Mouse (Mus musculus) hindbrain, embryonic 12.5 days (tissue): ENCODE results near the gene Nlrp1b. TPM values are rescaled to one million over a fixed set of nuclear protein-coding genes. Genes with fewer than 3 reads are reported as not detected.

ENCODE experiments used
- ATAC-seq: fragments of 200-750 bp; cut with Nextera tagmentation; 2 replicates; pipeline ENCODE4 v1.8.0; 2017; ENCODE audit warnings: moderate TSS enrichment; ENCODE audit not compliant: low FRiP score
- H3K27ac ChIP-seq: fragments of 300-500 bp; sonication (generic); 2 replicates; pipeline ENCODE4 v1.5.1; 2016; ENCODE audit warnings: mild to moderate bottlenecking
- H3K27me3 ChIP-seq: fragments of 300-500 bp; sonication (generic); 2 replicates; pipeline ENCODE4 v1.6.1; 2016; ENCODE audit warnings: mild to moderate bottlenecking
- H3K36me3 ChIP-seq: fragments of 300-500 bp; sonication (generic); 2 replicates; pipeline ENCODE4 v1.6.1; 2016; ENCODE audit warnings: mild to moderate bottlenecking
- H3K4me1 ChIP-seq: fragments of 300-500 bp; sonication (generic); 2 replicates; pipeline ENCODE4 v1.6.1; 2016
- H3K4me2 ChIP-seq: fragments of 300-500 bp; sonication (generic); replicated peaks from 2 replicates; pipeline ENCODE4 v1.6.1; 2016; ENCODE audit warnings: mild to moderate bottlenecking
- H3K4me3 ChIP-seq: fragments of 300-500 bp; sonication (generic); 2 replicates; pipeline ENCODE4 v1.5.1; 2016; ENCODE audit warnings: mild to moderate bottlenecking
- H3K9ac ChIP-seq: fragments of 300-500 bp; sonication (generic); 2 replicates; pipeline ENCODE4 v1.6.1; 2016; ENCODE audit warnings: mild to moderate bottlenecking, moderate library complexity
- H3K9me3 ChIP-seq: fragments of 300-500 bp; sonication (generic); replicated peaks from 2 replicates; pipeline ENCODE4 v1.6.1; 2016; ENCODE audit warnings: mild to moderate bottlenecking
- WGBS: fragments of 180-500 bp; shearing (Covaris S2); methylation state at CpG from one replicate; pipeline ENCODE4 v1.1.7; 2016; 5-methylcytosine and 5-hydroxymethylcytosine counted together
- polyA plus RNA-seq: library from polyadenylated mRNA; unstranded; fragments of >200 nt; fragmentation: Nextera tagmentation; extraction: Ambion mirVana; gene quantifications from 2 replicates; pipeline ENCODE4 v1.2.1, GENCODE M21; 2016

The Nlrp1b gene
- polyA plus RNA-seq: not detected in 2 replicates

GRCm38 (mm10) chr11:71230684-71231480 lies at the start of gene Nlrp1b:
Gene Nlrp1b, minus strand, starts transcription at chr11:71230733.
- no peak for ATAC-seq
- WGBS: 72% methylated on average over 2 of the region's 2 CpGs
- Histone ChIP-seq H3K4me1 (no peaks in the 10 kb centered on the region), H3K27me3 (no peaks in the 10 kb centered on the region), H3K9ac (no peak within 1 kb of the TSS), H3K9me3 (no peaks in the 10 kb centered on the region), H3K4me3 (no peak within 1 kb of the TSS), H3K27ac (no peak within 1 kb of the TSS), H3K36me3 (no peaks in the 10 kb centered on the region), H3K4me2 (no peak within 1 kb of the TSS)

GRCm38 (mm10) chr11:71261036-71261435 lies 30.5 kb upstream of the Nlrp1b start:
- H3K27me3 ChIP-seq: no peaks in the 10 kb centered on the region
- H3K4me2 ChIP-seq: no peak overlapping the region
- no peak for ATAC-seq
- 80% methylated on average over 3 of the region's 3 CpGs for WGBS
- H3K27ac ChIP-seq: no peak overlapping the region
- H3K4me3 ChIP-seq: no peak overlapping the region
- H3K9ac ChIP-seq: no peak overlapping the region
- no peaks in the 10 kb centered on the region for H3K4me1 ChIP-seq
- H3K9me3 ChIP-seq: no peaks in the 10 kb centered on the region
- H3K36me3 ChIP-seq: no peaks in the 10 kb centered on the region

DNA sequence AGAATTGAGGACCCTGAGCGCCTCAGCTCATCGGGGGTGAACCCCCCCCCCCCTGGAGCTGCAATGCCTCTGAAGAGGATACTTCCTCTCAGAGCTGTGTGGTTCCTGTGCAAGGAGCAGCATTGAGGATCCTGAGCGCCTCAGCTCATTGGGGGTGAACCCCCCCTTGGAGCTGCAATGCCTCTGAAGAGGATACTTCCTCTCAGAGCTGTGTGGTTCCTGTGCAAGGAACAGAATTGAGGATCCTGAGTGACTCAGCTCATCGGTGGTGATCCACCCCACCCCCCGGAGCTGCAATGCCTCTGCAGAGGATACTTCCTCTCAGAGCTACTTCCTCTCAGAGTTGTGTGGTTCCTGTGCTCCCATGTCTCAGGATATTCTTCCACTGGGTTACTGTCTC lies 20.8 kb upstream of the Nlrp1b start:
- Histone ChIP-seq H3K4me2 (no peak overlapping the region), H3K4me3 (no peak overlapping the region), H3K36me3 (no peaks in the 10 kb centered on the region), H3K9me3 (no peaks in the 10 kb centered on the region), H3K27ac (no peak overlapping the region), H3K4me1 (no peaks in the 10 kb centered on the region), H3K27me3 (no peaks in the 10 kb centered on the region), H3K9ac (no peak overlapping the region)
- WGBS: 85% methylated on average over 5 of the region's 5 CpGs
- ATAC-seq: no peak

DNA sequence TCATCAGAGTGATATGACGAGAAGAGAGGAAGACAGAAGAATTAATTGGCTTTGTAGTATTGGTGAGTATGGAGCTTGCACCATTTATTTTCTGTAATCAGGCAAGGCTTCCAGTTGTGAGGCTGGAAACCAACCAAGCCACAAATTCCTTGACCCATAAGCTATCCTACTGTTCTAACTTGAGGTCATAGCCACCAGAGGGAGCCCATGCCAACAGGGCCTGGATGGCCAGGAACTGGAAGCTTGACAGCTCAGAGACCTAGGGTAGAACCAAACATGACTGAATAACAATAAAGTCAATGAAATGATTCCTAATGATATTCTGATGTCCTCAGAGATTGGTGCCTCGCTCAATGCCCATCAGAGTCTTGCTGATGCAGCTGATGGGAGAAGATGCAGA lies 5.9 kb downstream of the Nlrp1b start:
- H3K27ac ChIP-seq: no peak overlapping the region

DNA sequence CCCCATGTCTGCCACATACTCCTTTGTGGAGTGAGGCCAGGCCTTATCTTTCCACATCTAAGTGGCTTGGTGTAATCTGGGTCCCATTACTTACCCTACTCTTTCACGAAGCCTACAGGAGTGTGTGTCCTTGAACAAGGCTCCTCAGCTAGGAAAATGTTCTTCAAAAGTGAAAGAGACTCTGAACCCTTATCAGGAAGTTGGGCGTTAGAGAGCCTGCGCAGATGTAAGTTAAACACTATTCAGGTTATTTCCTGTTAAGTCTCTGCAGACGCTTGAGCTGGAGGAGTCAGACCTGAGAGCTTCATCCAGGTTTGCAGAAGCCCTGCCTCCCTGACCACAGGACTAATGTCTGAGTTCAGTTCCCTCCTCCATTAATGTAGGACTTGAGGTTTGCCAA lies 27.8 kb downstream of the Nlrp1b start:
- no peak overlapping the region for H3K4me2 ChIP-seq
- ATAC-seq: no peak
- WGBS: 85% methylated on average over 4 of the region's 4 CpGs

More for the DNA sequence above, 5.9 kb downstream of the Nlrp1b start:
- no peak overlapping the region for H3K4me3 ChIP-seq
- WGBS: 63% methylated on average over 2 of the region's 2 CpGs
- H3K9ac ChIP-seq: no peak overlapping the region
- no peak for ATAC-seq
- H3K4me1 ChIP-seq: no peaks in the 10 kb centered on the region
- no peaks in the 10 kb centered on the region for H3K36me3 ChIP-seq
- H3K27me3 ChIP-seq: no peaks in the 10 kb centered on the region
- no peak overlapping the region for H3K4me2 ChIP-seq
- no peaks in the 10 kb centered on the region for H3K9me3 ChIP-seq

DNA sequence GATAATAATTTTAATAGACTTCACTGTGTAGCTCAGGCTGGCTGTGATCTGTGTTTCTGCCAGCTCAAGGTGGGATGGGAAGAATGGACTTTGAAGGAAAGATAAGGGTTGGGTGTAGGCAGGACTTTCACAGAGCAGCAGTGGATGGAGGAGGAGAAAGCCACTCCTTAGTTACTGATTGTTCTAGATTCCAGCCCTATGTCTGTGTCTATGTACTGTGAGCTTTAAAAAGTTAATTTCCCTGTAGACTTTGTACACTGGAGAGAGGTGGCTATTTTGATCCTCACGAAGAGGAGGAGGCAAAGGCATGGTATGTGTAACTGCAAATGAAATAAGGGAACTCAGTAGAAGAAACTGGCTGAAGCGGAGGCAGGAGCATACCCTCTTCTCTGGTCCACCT lies 31.2 kb downstream of the Nlrp1b start:
- H3K27me3 ChIP-seq: no peaks in the 10 kb centered on the region
- no peak overlapping the region for H3K27ac ChIP-seq
- 82% methylated on average over 2 of the region's 2 CpGs for WGBS
- no peak for ATAC-seq
- H3K4me3 ChIP-seq: no peak overlapping the region
- H3K36me3 ChIP-seq: no peaks in the 10 kb centered on the region
- no peaks in the 10 kb centered on the region for H3K4me1 ChIP-seq
- H3K4me2 ChIP-seq: no peak overlapping the region
- no peaks in the 10 kb centered on the region for H3K9me3 ChIP-seq
- H3K9ac ChIP-seq: no peak overlapping the region

More for the DNA sequence above, 27.8 kb downstream of the Nlrp1b start:
- Histone ChIP-seq H3K9ac (no peak overlapping the region), H3K27me3 (no peaks in the 10 kb centered on the region), H3K36me3 (no peaks in the 10 kb centered on the region), H3K9me3 (no peaks in the 10 kb centered on the region), H3K4me3 (no peak overlapping the region), H3K4me1 (no peaks in the 10 kb centered on the region), H3K27ac (no peak overlapping the region)

DNA sequence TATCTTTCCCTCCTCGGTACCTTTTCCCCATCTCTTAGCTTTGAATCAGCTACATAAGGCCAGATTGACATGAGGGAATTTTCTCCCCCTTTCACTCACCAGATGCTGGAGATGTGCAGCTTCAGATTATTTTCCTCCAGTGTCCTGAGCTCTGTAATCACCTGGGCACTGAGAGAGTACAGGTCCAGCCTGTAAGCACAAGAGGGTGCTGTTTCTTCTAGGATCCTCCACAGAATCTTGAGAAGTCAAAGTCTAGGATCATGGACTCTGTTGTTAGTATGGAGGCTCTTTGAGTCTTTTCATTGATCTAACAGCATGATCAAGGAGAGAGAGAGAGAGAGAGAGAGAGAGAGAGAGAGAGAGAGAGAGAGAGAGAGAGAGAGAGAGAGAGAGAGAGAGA lies 60.9 kb downstream of the Nlrp1b start:
- H3K27ac ChIP-seq: no peak overlapping the region
- no peaks in the 10 kb centered on the region for H3K27me3 ChIP-seq
- no peak for ATAC-seq
- H3K36me3 ChIP-seq: no peaks in the 10 kb centered on the region
- no peak overlapping the region for H3K4me2 ChIP-seq
- no peaks in the 10 kb centered on the region for H3K9me3 ChIP-seq
- H3K4me3 ChIP-seq: no peak overlapping the region
- no peak overlapping the region for H3K9ac ChIP-seq
- no peaks in the 10 kb centered on the region for H3K4me1 ChIP-seq
- WGBS: 88% methylated on average over 1 of the region's 1 CpGs

DNA sequence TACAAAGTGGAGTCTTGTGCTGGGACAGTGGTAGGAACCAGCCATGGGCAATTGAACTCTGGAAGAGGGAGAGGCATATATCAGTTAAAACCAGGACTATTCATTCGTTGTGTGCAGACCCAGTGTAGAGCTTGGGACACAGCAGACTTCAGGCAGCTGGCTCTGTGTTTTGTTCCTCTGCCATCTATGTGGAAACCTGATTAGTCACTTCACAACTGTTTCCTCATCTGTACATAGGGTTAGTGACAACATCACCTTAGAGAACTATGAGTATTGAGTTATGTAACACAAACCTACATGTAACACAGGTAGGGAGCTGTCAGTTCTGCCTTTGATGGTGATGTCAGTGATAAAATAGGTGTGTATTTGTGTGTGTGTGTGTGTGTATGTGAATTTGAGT lies 66.4 kb downstream of the Nlrp1b start:
- H3K36me3 ChIP-seq: no peaks in the 10 kb centered on the region
- ATAC-seq: no peak
- H3K9ac ChIP-seq: no peak overlapping the region
- WGBS: 71% methylated on average over 1 of the region's 1 CpGs
- no peaks in the 10 kb centered on the region for H3K4me1 ChIP-seq
- no peak overlapping the region for H3K4me3 ChIP-seq
- H3K27ac ChIP-seq: no peak overlapping the region
- no peaks in the 10 kb centered on the region for H3K9me3 ChIP-seq
- H3K27me3 ChIP-seq: no peaks in the 10 kb centered on the region
- H3K4me2 ChIP-seq: no peak overlapping the region

DNA sequence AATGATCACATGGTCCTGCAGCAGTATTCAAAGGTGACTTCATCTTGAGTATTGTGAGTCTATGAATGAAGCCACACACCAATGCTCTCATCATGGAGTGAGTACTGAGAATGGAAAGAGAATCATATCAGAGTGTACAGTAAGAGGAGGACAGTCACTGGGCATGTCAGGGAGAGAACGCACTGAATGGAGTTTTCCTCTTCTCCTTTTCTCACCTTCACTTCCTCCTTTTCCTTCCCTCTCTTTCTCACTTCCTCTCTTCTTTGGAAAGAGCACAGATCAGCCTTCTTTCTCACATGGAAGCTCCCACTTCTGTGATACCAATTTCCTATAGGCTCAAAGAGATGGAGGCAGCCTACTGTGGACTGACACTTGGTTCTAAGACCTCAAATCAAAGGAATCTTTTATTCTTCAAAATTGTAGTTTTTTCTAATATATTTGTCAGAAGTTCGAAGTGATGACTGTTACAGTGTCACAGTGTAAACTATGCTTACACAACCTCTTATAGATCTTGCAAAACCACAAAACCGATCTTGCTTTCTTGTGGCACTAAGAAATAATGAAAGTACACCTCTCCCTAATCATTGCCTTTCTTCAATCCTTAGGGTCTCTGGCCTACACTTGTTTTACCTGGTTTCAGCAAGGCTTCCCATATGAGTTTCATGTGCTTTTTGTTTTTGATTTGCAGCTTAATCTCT lies 70.9 kb downstream of the Nlrp1b start:
- no peak overlapping the region for H3K9ac ChIP-seq
- H3K4me1 ChIP-seq: no peaks in the 10 kb centered on the region
- H3K27me3 ChIP-seq: no peaks in the 10 kb centered on the region
- no peaks in the 10 kb centered on the region for H3K36me3 ChIP-seq
- no peak overlapping the region for H3K27ac ChIP-seq
- no peaks in the 10 kb centered on the region for H3K9me3 ChIP-seq
- 80% methylated on average over 3 of the region's 3 CpGs for WGBS
- no peak overlapping the region for H3K4me2 ChIP-seq
- no peak overlapping the region for H3K4me3 ChIP-seq
- ATAC-seq: no peak

GRCm38 (mm10) chr11:71155272-71155671 lies 75.3 kb downstream of the Nlrp1b start:
- no peak overlapping the region for H3K9ac ChIP-seq
- no peak for ATAC-seq
- WGBS: 87% methylated on average over 1 of the region's 1 CpGs

GRCm38 (mm10) chr11:71144661-71145060 lies 85.9 kb downstream of the Nlrp1b start, which contains the start of gene Nlrp1a:
Gene Nlrp1a, minus strand, starts transcription at chr11:71144704.
- no peaks in the 10 kb centered on the region for H3K27me3 ChIP-seq
- H3K4me1 ChIP-seq: no peaks in the 10 kb centered on the region
- WGBS: 91% methylated on average over 3 of the region's 3 CpGs
- H3K27ac ChIP-seq: no peak within 1 kb of the TSS
- no peak within 1 kb of the TSS for H3K4me2 ChIP-seq
- no peak within 1 kb of the TSS for H3K4me3 ChIP-seq
- H3K9me3 ChIP-seq: no peaks in the 10 kb centered on the region
- no peak within 1 kb of the TSS for H3K9ac ChIP-seq
- H3K36me3 ChIP-seq: no peaks in the 10 kb centered on the region
- ATAC-seq: no peak

More at GRCm38 (mm10) chr11:71155272-71155671, 75.3 kb downstream of the Nlrp1b start:
- no peaks in the 10 kb centered on the region for H3K27me3 ChIP-seq
- no peak overlapping the region for H3K4me3 ChIP-seq
- no peaks in the 10 kb centered on the region for H3K36me3 ChIP-seq
- no peak overlapping the region for H3K4me2 ChIP-seq
- H3K4me1 ChIP-seq: no peaks in the 10 kb centered on the region
- no peak overlapping the region for H3K27ac ChIP-seq
- H3K9me3 ChIP-seq: no peaks in the 10 kb centered on the region

GRCm38 (mm10) chr11:71142031-71142430 lies 88.5 kb downstream of the Nlrp1b start:
- Histone ChIP-seq H3K9me3 (no peaks in the 10 kb centered on the region), H3K4me1 (no peaks in the 10 kb centered on the region), H3K27me3 (no peaks in the 10 kb centered on the region), H3K4me3 (no peak overlapping the region), H3K36me3 (no peaks in the 10 kb centered on the region), H3K9ac (no peak overlapping the region), H3K4me2 (no peak overlapping the region), H3K27ac (no peak overlapping the region)
- WGBS: 79% methylated on average over 1 of the region's 1 CpGs
- no peak for ATAC-seq
